Mouse (Mus musculus) C2C12 (cell line): ENCODE results near the gene Ifnar2.

ENCODE experiments used
- CEBPB ChIP-seq: IDR thresholded peaks from one replicate; pipeline ENCODE4 v1.6.1; 2011; ENCODE audit warnings: low read depth, mild to moderate bottlenecking, control low read depth, moderate library complexity
- CTCF ChIP-seq: IDR thresholded peaks from one replicate; pipeline ENCODE4 v1.5.1; 2011; ENCODE audit not compliant: control insufficient read depth, insufficient read depth, insufficient read length
- FOSL1 ChIP-seq: IDR thresholded peaks from one replicate; pipeline ENCODE4 v1.8.0; 2011; ENCODE audit warnings: mild to moderate bottlenecking, low read length; ENCODE audit not compliant: poor library complexity, insufficient read depth, severe bottlenecking
- MAX ChIP-seq: IDR thresholded peaks from one replicate; pipeline ENCODE4 v1.6.1; 2011; ENCODE audit warnings: mild to moderate bottlenecking, control low read depth
- MYOD1 ChIP-seq: IDR thresholded peaks from one replicate; pipeline ENCODE4 v1.6.1; 2011; ENCODE audit warnings: low read depth; ENCODE audit not compliant: control insufficient read depth, insufficient read length
- MYOG ChIP-seq: IDR thresholded peaks from one replicate; pipeline ENCODE4 v1.6.1; 2011; ENCODE audit not compliant: control insufficient read depth, insufficient read length; ENCODE audit errors: extremely low read depth
- USF1 ChIP-seq: IDR thresholded peaks from one replicate; pipeline ENCODE4 v1.6.1; 2011; ENCODE audit warnings: low read depth, mild to moderate bottlenecking, control low read depth, moderate library complexity

GRCm38 (mm10) chr16:91387121-91387486, 14.5 kb downstream of the Ifnar2 start:
- no peak for TF ChIP-seq CTCF
- TF ChIP-seq MAX, result no peak
- no peak for TF ChIP-seq FOSL1
- TF ChIP-seq USF1, result no peak
- TF ChIP-seq CEBPB, result no peak
- TF ChIP-seq MYOG, result no peak
- TF ChIP-seq MYOD1, result no peak
